Mouse (Mus musculus) limb, embryonic 14.5 days (tissue): ENCODE measurements around the gene B4galnt2. TPM values are rescaled to one million over a fixed set of nuclear protein-coding genes. Genes with fewer than 3 reads are reported as not detected.

ENCODE experiments used
- ATAC-seq: fragments of 200-750 bp; cut with Nextera tagmentation; 2 replicates; pipeline ENCODE4 v1.8.0; 2017; ENCODE audit warnings: low read depth, moderate number of reproducible peaks, moderate TSS enrichment; ENCODE audit not compliant: low FRiP score
- DNase-seq: peaks from one replicate; pipeline ENCODE4 v3.0.0-alpha.2; 2015; ENCODE audit warnings: low spot score
- H3K27ac ChIP-seq: fragments of 300-500 bp; sonication (generic); replicated peaks from 2 replicates; pipeline ENCODE4 v1.5.1; 2014; ENCODE audit warnings: low read depth, mild to moderate bottlenecking, low read length, moderate library complexity, mixed read lengths
- H3K27me3 ChIP-seq: fragments of 300-500 bp; sonication (generic); 2 replicates; pipeline ENCODE4 v1.6.1; 2014; ENCODE audit warnings: low read length, mixed read lengths; ENCODE audit not compliant: control insufficient read depth, insufficient read depth
- H3K36me3 ChIP-seq: fragments of 300-500 bp; sonication (generic); 2 replicates; pipeline ENCODE4 v1.6.1; 2014; ENCODE audit warnings: mild to moderate bottlenecking, low read length, moderate library complexity, mixed read lengths; ENCODE audit not compliant: control insufficient read depth, insufficient read depth
- H3K4me1 ChIP-seq: fragments of 300-500 bp; sonication (generic); 2 replicates; pipeline ENCODE4 v1.6.1; 2014; ENCODE audit warnings: antibody characterized with exemption, low read length, mixed read lengths; ENCODE audit not compliant: control insufficient read depth, insufficient read depth
- H3K4me2 ChIP-seq: fragments of 300-500 bp; sonication (generic); replicated peaks from 2 replicates; pipeline ENCODE4 v1.6.1; 2014; ENCODE audit warnings: low read depth, mild to moderate bottlenecking, low read length, moderate library complexity; ENCODE audit not compliant: severe bottlenecking
- H3K4me3 ChIP-seq: fragments of 300-500 bp; sonication (generic); replicated peaks from 2 replicates; pipeline ENCODE4 v1.5.1; 2014; ENCODE audit warnings: low read length
- H3K9ac ChIP-seq: fragments of 300-500 bp; sonication (generic); 2 replicates; pipeline ENCODE4 v1.6.1; 2014; ENCODE audit warnings: mild to moderate bottlenecking, low read depth, low read length, moderate library complexity; ENCODE audit not compliant: severe bottlenecking
- H3K9me3 ChIP-seq: fragments of 300-500 bp; sonication (generic); 2 replicates; pipeline ENCODE4 v1.6.1; 2016; ENCODE audit warnings: low read length; ENCODE audit not compliant: control insufficient read depth
- POLR2A ChIP-seq: fragments of 200-500 bp; IDR thresholded peaks from 2 replicates; pipeline ENCODE4 v1.8.0; 2012; ENCODE audit warnings: inconsistent platforms, mild to moderate bottlenecking, moderate library complexity, borderline replicate concordance; ENCODE audit not compliant: insufficient read depth, insufficient read length; ENCODE audit errors: extremely low read depth
- WGBS: fragments of 180-500 bp; shearing (Covaris S2); extraction: QIAGEN DNeasy Blood & Tissue Kit; methylation state at CpG from one replicate; pipeline ENCODE4 v1.1.7; 2014; 5-methylcytosine and 5-hydroxymethylcytosine counted together
- polyA plus RNA-seq, 2 experiments: library from polyadenylated mRNA; depleted of rRNA in 1 of 2; stranded (reverse) in 1 of 2; unstranded in 1 of 2; fragments of >200 nt; fragmentation: Nextera tagmentation in 1 of 2; extraction: Ambion mirVana in 1 of 2; gene quantifications; 2 replicates each; pipeline versions ENCODE4 v1.2.1 to v1.2.3; 2012 to 2014

Gene B4galnt2
- polyA plus RNA-seq, 2 experiments = not detected

- H3K9me3 ChIP-seq = no peaks in the 10 kb centered on the region
- no peak overlapping the region for H3K4me3 ChIP-seq
- H3K9ac ChIP-seq = no peak overlapping the region
- no peak for TF ChIP-seq POLR2A
- ATAC-seq (no peak), DNase-seq (no peak)
- WGBS = 72% methylated on average over 5 of the region's 5 CpGs
- no peaks in the 10 kb centered on the region for H3K36me3 ChIP-seq
- peaks cover 23% of the 10 kb centered on the region for H3K4me1 ChIP-seq
- peak overlapping the region; percentile 10; the same call in 1 of the 2 replicates for H3K4me2 ChIP-seq
- H3K27ac ChIP-seq = no peak overlapping the region
- H3K27me3 ChIP-seq = peaks cover 8% of the 10 kb centered on the region
Measured at GRCm38 (mm10) chr11:95840694-95841497, 73.8 kb downstream of the B4galnt2 start.

DNA sequence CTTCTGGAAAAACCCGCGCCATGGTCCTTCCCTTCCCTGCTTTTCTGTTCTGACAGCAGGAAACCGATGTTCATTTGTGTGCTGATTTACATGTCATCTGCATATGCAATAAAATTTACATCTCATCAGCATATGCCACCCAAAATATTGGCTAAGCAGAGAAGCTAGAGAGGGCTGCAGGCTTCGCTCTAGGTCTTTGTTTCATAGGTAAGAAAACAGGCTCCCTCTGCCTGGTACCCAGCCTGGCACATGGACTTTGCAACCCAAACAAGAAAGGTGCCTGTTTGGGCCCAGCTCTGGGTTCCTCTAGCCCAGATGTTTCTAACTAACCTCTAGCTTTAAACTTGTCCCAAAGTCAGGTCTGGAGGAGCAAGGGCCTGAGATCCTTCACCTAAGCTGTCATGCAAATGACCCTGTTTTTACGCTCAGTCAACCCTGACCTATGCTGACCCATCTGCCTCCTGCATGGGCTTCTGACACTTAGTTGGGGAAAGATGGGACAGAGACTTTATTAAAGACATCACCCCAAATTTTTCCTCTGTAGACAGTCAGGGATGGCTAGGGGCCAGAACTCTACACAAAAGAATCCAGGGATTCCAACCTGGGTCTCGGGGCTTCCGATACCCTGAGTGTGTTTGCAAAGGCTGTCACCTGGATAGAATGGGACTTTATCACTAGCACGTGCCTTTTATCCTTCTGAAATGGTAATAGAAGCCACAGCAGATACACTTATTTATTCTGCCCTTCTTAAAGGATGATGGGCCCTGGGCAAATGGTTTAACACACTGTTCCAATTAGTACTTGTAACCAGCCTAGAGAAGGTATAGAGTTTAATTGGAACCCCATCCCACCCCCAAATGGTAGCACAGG is 75.5 kb downstream of the B4galnt2 start:
- peaks cover 24% of the 10 kb centered on the region for H3K27me3 ChIP-seq
- no peaks in the 10 kb centered on the region for H3K9me3 ChIP-seq
- DNase-seq = no peak
- no peaks in the 10 kb centered on the region for H3K36me3 ChIP-seq
- H3K27ac ChIP-seq = no peak overlapping the region
- TF ChIP-seq POLR2A = no peak
- H3K9ac ChIP-seq = no peak overlapping the region
- WGBS = 67% methylated on average over 8 of the region's 8 CpGs
- no peak overlapping the region for H3K4me2 ChIP-seq
- no peak overlapping the region for H3K4me3 ChIP-seq
- no peak for ATAC-seq
- H3K4me1 ChIP-seq = peaks cover 26% of the 10 kb centered on the region

DNA sequence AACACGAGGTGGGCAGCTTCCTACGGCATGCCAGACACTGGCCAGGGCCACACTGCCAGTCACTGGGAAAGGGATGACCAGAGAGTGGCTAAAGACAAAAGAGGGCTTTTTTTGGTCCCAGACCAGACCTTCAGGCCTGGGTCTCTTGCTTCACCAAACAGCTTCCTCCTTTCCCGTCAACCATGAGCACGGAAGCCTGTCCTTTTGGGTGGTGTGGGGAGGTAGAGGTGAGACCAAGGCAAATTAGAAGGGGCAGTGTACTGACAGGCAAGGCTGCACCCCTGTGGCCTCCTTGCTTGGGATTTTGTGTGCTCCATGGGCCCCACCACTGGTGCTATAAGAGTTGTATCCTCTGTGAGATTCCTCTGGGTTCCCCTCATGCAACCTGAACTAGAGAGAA is 76.1 kb downstream of the B4galnt2 start:
- ATAC-seq (no peak), DNase-seq (no peak)
- Histone ChIP-seq H3K4me2 (no peak overlapping the region), H3K9ac (no peak overlapping the region), H3K27ac (no peak overlapping the region), H3K27me3 (peaks cover 30% of the 10 kb centered on the region), H3K36me3 (no peaks in the 10 kb centered on the region), H3K4me1 (peaks cover 26% of the 10 kb centered on the region), H3K4me3 (no peak overlapping the region), H3K9me3 (no peaks in the 10 kb centered on the region)
- WGBS = 75% methylated on average over 4 of the region's 4 CpGs
- TF ChIP-seq POLR2A = no peak

- Histone ChIP-seq H3K4me3 (no peak within 1 kb of the TSS), H3K9me3 (no peaks in the 10 kb centered on the region), H3K27ac (no peak within 1 kb of the TSS), H3K4me1 (peaks cover 23% of the 10 kb centered on the region), H3K36me3 (no peaks in the 10 kb centered on the region), H3K27me3 (peaks cover 45% of the 10 kb centered on the region), H3K4me2 (no peak within 1 kb of the TSS), H3K9ac (no peak within 1 kb of the TSS)
- ATAC-seq = no peak
- peak; percentile 82 for DNase-seq
- TF ChIP-seq POLR2A = no peak
- 48% methylated on average over 10 of the region's 10 CpGs for WGBS
Measured at GRCm38 (mm10) chr11:95837059-95837458, 77.6 kb downstream of the B4galnt2 start, which contains the start of gene Gngt2. Gngt2 (plus strand) TSS chr11:95837216.

DNA sequence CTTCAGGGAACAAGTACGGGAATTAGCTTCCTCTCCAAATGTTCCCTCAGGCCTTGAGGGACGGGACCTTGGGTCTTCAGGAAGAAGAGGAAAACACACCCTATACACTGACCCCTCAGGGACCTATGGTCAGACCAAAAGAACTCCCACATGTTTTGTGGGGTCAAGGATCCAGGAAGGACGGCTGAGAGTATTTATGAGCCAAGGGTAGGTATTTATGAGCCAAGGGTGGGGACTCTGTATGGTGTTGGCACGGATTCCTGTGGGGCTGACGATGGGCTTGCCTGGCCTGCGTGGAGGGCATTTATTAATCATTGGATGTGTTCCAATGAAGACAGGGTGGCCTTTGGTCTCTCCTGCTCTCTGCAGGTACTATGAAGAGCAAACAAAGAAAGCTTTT is 78.3 kb downstream of the B4galnt2 start:
- WGBS = 30% methylated on average over 6 of the region's 6 CpGs
- no peak for TF ChIP-seq POLR2A
- Histone ChIP-seq H3K9ac (no peak overlapping the region), H3K27ac (no peak overlapping the region), H3K36me3 (no peaks in the 10 kb centered on the region), H3K4me2 (no peak overlapping the region), H3K4me1 (peaks cover 20% of the 10 kb centered on the region), H3K9me3 (no peaks in the 10 kb centered on the region), H3K27me3 (peaks cover 51% of the 10 kb centered on the region), H3K4me3 (no peak overlapping the region)
- ATAC-seq = no peak
- no peak for DNase-seq
